Mouse (Mus musculus) thymus, adult 2 months (tissue): ENCODE results near the gene Tbc1d13.

ENCODE experiments used
- CTCF ChIP-seq: fragments of 200-500 bp; IDR thresholded peaks from 2 replicates; pipeline ENCODE4 v1.5.1; 2012; ENCODE audit warnings: mild to moderate bottlenecking, control low read depth, low read length, moderate library complexity, borderline replicate concordance; ENCODE audit not compliant: control insufficient read depth, poor library complexity, insufficient read depth; ENCODE audit errors: extremely low read depth
- POLR2A ChIP-seq: fragments of 200-500 bp; IDR thresholded peaks from 2 replicates; pipeline ENCODE4 v1.6.1; 2012; ENCODE audit warnings: mild to moderate bottlenecking, low read length, control low read depth, moderate library complexity; ENCODE audit not compliant: control insufficient read depth, poor library complexity, insufficient read depth; ENCODE audit errors: extremely low read depth

DNA sequence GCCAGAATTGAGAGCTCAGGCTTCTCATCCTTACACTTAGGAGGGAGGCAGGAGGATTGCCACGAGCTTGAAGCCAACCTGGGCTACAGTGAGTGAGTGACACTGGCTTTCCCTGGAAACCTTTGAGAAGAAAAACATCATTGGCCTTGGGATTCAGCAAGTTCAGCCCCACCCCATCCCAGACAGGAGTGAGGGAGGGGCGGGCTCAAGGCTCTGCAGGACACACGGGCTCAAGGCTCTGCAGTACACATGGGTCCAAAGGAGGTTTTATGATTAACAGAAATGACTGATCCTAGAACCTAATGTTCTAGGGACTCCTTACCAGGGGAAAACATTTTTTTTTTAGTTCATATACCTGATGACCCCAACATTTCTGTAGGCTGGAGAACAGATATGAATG is 50.2 kb downstream of the Tbc1d13 start:
- TF ChIP-seq CTCF (no peak), POLR2A (no peak)
